Mouse (Mus musculus): ENCODE measurements at regions not wholly inside any gene's neighbourhood (a gene's known extent, or its start where the extent isn't known, plus 50 kb on each side); places are given as distances from the start of the nearest gene placed in this dataset.

- Histone ChIP-seq H3K9me3 (ENCODE audit: control insufficient read depth, low read length) (no peaks in the 10 kb centered on the region), H3K4me2 (replicated peaks; ENCODE audit: low read depth, low read length, severe bottlenecking) (no peak overlapping the region), H3K4me1 (ENCODE audit: control insufficient read depth, insufficient read depth, low read length) (no peaks in the 10 kb centered on the region), H3K4me3 (replicated peaks; ENCODE audit: low read length) (no peak overlapping the region), H3K36me3 (ENCODE audit: control insufficient read depth, insufficient read depth, low read length) (no peaks in the 10 kb centered on the region), H3K9ac (ENCODE audit: low read depth, low read length, severe bottlenecking) (no peak overlapping the region), H3K27me3 (ENCODE audit: control insufficient read depth, insufficient read depth, low read length) (no peaks in the 10 kb centered on the region), H3K27ac (replicated peaks; ENCODE audit: low read depth, low read length) (no peak overlapping the region)
- TF ChIP-seq POLR2A (IDR thresholded peaks at IDR 0.05; ENCODE audit: borderline replicate concordance, extremely low read depth, insufficient read depth, insufficient read length), result no peak
- no peak for ATAC-seq (ENCODE audit: low FRiP score, low read depth)
- no peak for DNase-seq (ENCODE audit: low spot score)
- WGBS, result 51% methylated on average over 15 of the region's 15 CpGs
Observed at GRCm38 (mm10) chr9:47458721-47459418, 71.1 kb upstream of the Cadm1 start.

GRCm38 (mm10) chr9:47459461-47460049 lies 70.4 kb upstream of the Cadm1 start:
- ATAC-seq (ENCODE audit: low FRiP score, low read depth), result no peak
- no peak for DNase-seq (ENCODE audit: low spot score)
- H3K4me1 ChIP-seq (ENCODE audit: control insufficient read depth, insufficient read depth, low read length), result no peaks in the 10 kb centered on the region
- no peaks in the 10 kb centered on the region for H3K9me3 ChIP-seq (ENCODE audit: control insufficient read depth, low read length)
- H3K9ac ChIP-seq (ENCODE audit: low read depth, low read length, severe bottlenecking), result no peak overlapping the region
- no peaks in the 10 kb centered on the region for H3K27me3 ChIP-seq (ENCODE audit: control insufficient read depth, insufficient read depth, low read length)
- H3K27ac ChIP-seq (replicated peaks; ENCODE audit: low read depth, low read length), result no peak overlapping the region
- no peak overlapping the region for H3K4me3 ChIP-seq (replicated peaks; ENCODE audit: low read length)
- TF ChIP-seq POLR2A (IDR thresholded peaks at IDR 0.05; ENCODE audit: borderline replicate concordance, extremely low read depth, insufficient read depth, insufficient read length), result no peak
- no peaks in the 10 kb centered on the region for H3K36me3 ChIP-seq (ENCODE audit: control insufficient read depth, insufficient read depth, low read length)
- 87% methylated on average over 8 of the region's 8 CpGs for WGBS
- no peak overlapping the region for H3K4me2 ChIP-seq (replicated peaks; ENCODE audit: low read depth, low read length, severe bottlenecking)

GRCm38 (mm10) chr9:47460241-47460640 lies 69.7 kb upstream of the Cadm1 start:
- H3K27ac ChIP-seq (replicated peaks; ENCODE audit: low read depth, low read length), result no peak overlapping the region

GRCm38 (mm10) chr9:47461915-47462314 lies 68.1 kb upstream of the Cadm1 start:
- Histone ChIP-seq H3K4me2 (replicated peaks; ENCODE audit: low read depth, low read length, severe bottlenecking) (no peak overlapping the region), H3K9ac (ENCODE audit: low read depth, low read length, severe bottlenecking) (no peak overlapping the region), H3K9me3 (ENCODE audit: control insufficient read depth, low read length) (no peaks in the 10 kb centered on the region), H3K36me3 (ENCODE audit: control insufficient read depth, insufficient read depth, low read length) (no peaks in the 10 kb centered on the region), H3K4me3 (replicated peaks; ENCODE audit: low read length) (no peak overlapping the region), H3K27ac (replicated peaks; ENCODE audit: low read depth, low read length) (no peak overlapping the region), H3K4me1 (ENCODE audit: control insufficient read depth, insufficient read depth, low read length) (no peaks in the 10 kb centered on the region), H3K27me3 (ENCODE audit: control insufficient read depth, insufficient read depth, low read length) (no peaks in the 10 kb centered on the region)
- no peak for DNase-seq (ENCODE audit: low spot score)
- no peak for ATAC-seq (ENCODE audit: low FRiP score, low read depth)
- WGBS, result 84% methylated on average over 3 of the region's 3 CpGs
- TF ChIP-seq POLR2A (IDR thresholded peaks at IDR 0.05; ENCODE audit: borderline replicate concordance, extremely low read depth, insufficient read depth, insufficient read length), result no peak

More at GRCm38 (mm10) chr9:47460241-47460640, 69.7 kb upstream of the Cadm1 start:
- H3K9ac ChIP-seq (ENCODE audit: low read depth, low read length, severe bottlenecking), result no peak overlapping the region
- no peak for DNase-seq (ENCODE audit: low spot score)
- no peak overlapping the region for H3K4me2 ChIP-seq (replicated peaks; ENCODE audit: low read depth, low read length, severe bottlenecking)
- no peak for TF ChIP-seq POLR2A (IDR thresholded peaks at IDR 0.05; ENCODE audit: borderline replicate concordance, extremely low read depth, insufficient read depth, insufficient read length)
- H3K36me3 ChIP-seq (ENCODE audit: control insufficient read depth, insufficient read depth, low read length), result no peaks in the 10 kb centered on the region
- H3K4me1 ChIP-seq (ENCODE audit: control insufficient read depth, insufficient read depth, low read length), result no peaks in the 10 kb centered on the region
- no peaks in the 10 kb centered on the region for H3K27me3 ChIP-seq (ENCODE audit: control insufficient read depth, insufficient read depth, low read length)
- no peak overlapping the region for H3K4me3 ChIP-seq (replicated peaks; ENCODE audit: low read length)
- H3K9me3 ChIP-seq (ENCODE audit: control insufficient read depth, low read length), result no peaks in the 10 kb centered on the region
- no peak for ATAC-seq (ENCODE audit: low FRiP score, low read depth)
- WGBS, result 69% methylated on average over 15 of the region's 15 CpGs

GRCm38 (mm10) chr9:47466767-47467166 lies 63.2 kb upstream of the Cadm1 start:
- Histone ChIP-seq H3K4me2 (replicated peaks; ENCODE audit: low read depth, low read length, severe bottlenecking) (no peak overlapping the region), H3K27me3 (ENCODE audit: control insufficient read depth, insufficient read depth, low read length) (no peaks in the 10 kb centered on the region), H3K9me3 (ENCODE audit: control insufficient read depth, low read length) (no peaks in the 10 kb centered on the region), H3K4me3 (replicated peaks; ENCODE audit: low read length) (no peak overlapping the region), H3K4me1 (ENCODE audit: control insufficient read depth, insufficient read depth, low read length) (no peaks in the 10 kb centered on the region), H3K36me3 (ENCODE audit: control insufficient read depth, insufficient read depth, low read length) (no peaks in the 10 kb centered on the region), H3K27ac (replicated peaks; ENCODE audit: low read depth, low read length) (no peak overlapping the region), H3K9ac (ENCODE audit: low read depth, low read length, severe bottlenecking) (no peak overlapping the region)
- 82% methylated on average over 3 of the region's 3 CpGs for WGBS
- no peak for TF ChIP-seq POLR2A (IDR thresholded peaks at IDR 0.05; ENCODE audit: borderline replicate concordance, extremely low read depth, insufficient read depth, insufficient read length)
- ATAC-seq (ENCODE audit: low FRiP score, low read depth) (no peak), DNase-seq (ENCODE audit: low spot score) (no peak)
